Comparison of ENCODE assay signal across 16 mouse cellular contexts in genomic region chr3:146929011-146929410, GRCm38 (mm10).
"Had no signal": no experiment of that assay in that cellular context is flagged by ENCODE, and none has a peak within 500 bp of the region (broad histone marks: within the 10 kb centered on the region; RNA-seq: fewer than 3 reads in every experiment).

No protein-coding gene starts in this region.

- H3K9ac ChIP-seq: neural tube, embryonic 13.5 days; neural tube, embryonic 15.5 days; stomach, embryonic 15.5 days had no signal

- H3K9me3 ChIP-seq: neural tube, embryonic 13.5 days; neural tube, embryonic 15.5 days; stomach, embryonic 15.5 days had no signal

- H3K4me1 ChIP-seq: neural tube, embryonic 13.5 days; neural tube, embryonic 15.5 days; stomach, embryonic 15.5 days had no signal

- DNase-seq: retina, postnatal 1 day; right cerebral cortex, adult 18-20 months; right cerebral cortex, postnatal 14 days; right cerebral cortex, postnatal 25 days; right cerebral cortex, postnatal 4 days; spleen, adult 18-20 months; thymus, adult 18-20 months; thymus, adult 2 months; thymus, postnatal 14 days; thymus, postnatal 25 days; thymus, postnatal 36 days; thymus, postnatal 4 days had no signal

- H3K27me3 ChIP-seq: neural tube, embryonic 13.5 days; neural tube, embryonic 15.5 days; stomach, embryonic 15.5 days had no signal

- H3K27ac ChIP-seq: neural tube, embryonic 13.5 days; neural tube, embryonic 15.5 days; stomach, embryonic 15.5 days; stomach, postnatal 0 days had no signal

- H3K36me3 ChIP-seq: stomach, embryonic 15.5 days had no signal

- H3K4me3 ChIP-seq: neural tube, embryonic 13.5 days; neural tube, embryonic 15.5 days; stomach, embryonic 15.5 days had no signal

- H3K4me2 ChIP-seq: neural tube, embryonic 13.5 days; neural tube, embryonic 15.5 days; stomach, embryonic 15.5 days had no signal
